Mouse (Mus musculus) mesoderm, embryonic 11.5 days (tissue): Measurements from ENCODE around the gene Tex35.

Experiments used
- DNase-seq: peaks from one replicate; pipeline ENCODE4 v3.0.0-alpha.2; 2012; ENCODE audit warnings: low read depth, low spot score

Tex35 gene

GRCm38 (mm10) chr1:157081999-157082398 lies 26.5 kb downstream of the Tex35 start:
- DNase-seq: no peak

- DNase-seq: peak; percentile 76
Observed at GRCm38 (mm10) chr1:157081076-157081804, 27.2 kb downstream of the Tex35 start.

GRCm38 (mm10) chr1:157080071-157080470 lies 28.4 kb downstream of the Tex35 start:
- no peak for DNase-seq

- DNase-seq: peak; percentile 71
Observed at GRCm38 (mm10) chr1:157079384-157080025, 29.0 kb downstream of the Tex35 start.

- DNase-seq: peak; percentile 89
Observed at GRCm38 (mm10) chr1:157076781-157077705, 31.4 kb downstream of the Tex35 start.

- peak; percentile 94 for DNase-seq
Observed at GRCm38 (mm10) chr1:157076257-157076656, 32.2 kb downstream of the Tex35 start.

- DNase-seq: no peak
Observed at GRCm38 (mm10) chr1:157074937-157075336, 33.5 kb downstream of the Tex35 start.

- DNase-seq: no peak
Observed at GRCm38 (mm10) chr1:157074371-157074770, 34.1 kb downstream of the Tex35 start.

GRCm38 (mm10) chr1:157073592-157073991 lies 34.9 kb downstream of the Tex35 start:
- no peak for DNase-seq

- DNase-seq: no peak
Observed at GRCm38 (mm10) chr1:157069181-157069828, 39.2 kb downstream of the Tex35 start.

GRCm38 (mm10) chr1:157068316-157068715 lies 40.2 kb downstream of the Tex35 start:
- no peak for DNase-seq

- no peak for DNase-seq
Observed at GRCm38 (mm10) chr1:157065819-157066730, 42.4 kb downstream of the Tex35 start.

- DNase-seq: no peak
Observed at GRCm38 (mm10) chr1:157063318-157064115, 45.0 kb downstream of the Tex35 start.

- DNase-seq: no peak
Observed at GRCm38 (mm10) chr1:157062445-157062825, 46.0 kb downstream of the Tex35 start.

- DNase-seq: no peak
Observed at GRCm38 (mm10) chr1:157061800-157062444, 46.6 kb downstream of the Tex35 start.

- no peak for DNase-seq
Observed at GRCm38 (mm10) chr1:157061170-157061569, 47.3 kb downstream of the Tex35 start.

GRCm38 (mm10) chr1:157060441-157061135 lies 47.9 kb downstream of the Tex35 start:
- DNase-seq: no peak

- DNase-seq: no peak
Observed at GRCm38 (mm10) chr1:157055901-157056300, 52.6 kb downstream of the Tex35 start.
